Mouse (Mus musculus): ENCODE measurements at regions not wholly inside any gene's neighbourhood (a gene's known extent, or its start where the extent isn't known, plus 50 kb on each side); places are given as distances from the start of the nearest gene placed in this dataset.

GRCm38 (mm10) chr14:55406146-55406545 is 72.4 kb upstream of the Dhrs4 start:
- DNase-seq (ENCODE audit: low read depth, low spot score), result no peak

All from R1 (cell line).